Mouse (Mus musculus): ENCODE results near the gene E330034G19Rik.
"Not testable (repeated sequence)": the region's sequence is repeated elsewhere in the genome, so short reads cannot be mapped to it uniquely, and the experiment has no call there.

The E330034G19Rik gene

DNA sequence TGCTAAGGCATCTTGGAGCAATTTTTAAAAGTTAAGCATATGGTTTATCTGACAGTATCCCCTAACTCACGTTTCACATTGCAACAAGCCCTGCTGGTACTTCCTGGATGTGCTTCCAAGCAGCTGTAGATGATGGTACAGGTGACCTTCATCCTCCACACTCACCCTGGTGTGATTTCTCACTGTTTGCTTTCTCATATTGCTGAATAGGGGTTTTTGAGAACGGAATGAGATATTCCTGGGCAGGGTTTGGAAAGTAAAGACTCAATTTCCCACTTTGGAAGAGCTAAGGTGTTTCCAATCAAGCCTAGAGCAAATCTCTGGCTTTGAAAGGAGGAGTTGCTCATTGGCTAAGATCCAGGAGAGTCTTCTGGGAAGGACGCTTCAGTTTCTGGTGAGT, at the start of gene E330034G19Rik:
TSS of gene E330034G19Rik (plus strand) at position 301 of the 400 bp plus-strand sequence.
- DNase-seq, result no peak

DNA sequence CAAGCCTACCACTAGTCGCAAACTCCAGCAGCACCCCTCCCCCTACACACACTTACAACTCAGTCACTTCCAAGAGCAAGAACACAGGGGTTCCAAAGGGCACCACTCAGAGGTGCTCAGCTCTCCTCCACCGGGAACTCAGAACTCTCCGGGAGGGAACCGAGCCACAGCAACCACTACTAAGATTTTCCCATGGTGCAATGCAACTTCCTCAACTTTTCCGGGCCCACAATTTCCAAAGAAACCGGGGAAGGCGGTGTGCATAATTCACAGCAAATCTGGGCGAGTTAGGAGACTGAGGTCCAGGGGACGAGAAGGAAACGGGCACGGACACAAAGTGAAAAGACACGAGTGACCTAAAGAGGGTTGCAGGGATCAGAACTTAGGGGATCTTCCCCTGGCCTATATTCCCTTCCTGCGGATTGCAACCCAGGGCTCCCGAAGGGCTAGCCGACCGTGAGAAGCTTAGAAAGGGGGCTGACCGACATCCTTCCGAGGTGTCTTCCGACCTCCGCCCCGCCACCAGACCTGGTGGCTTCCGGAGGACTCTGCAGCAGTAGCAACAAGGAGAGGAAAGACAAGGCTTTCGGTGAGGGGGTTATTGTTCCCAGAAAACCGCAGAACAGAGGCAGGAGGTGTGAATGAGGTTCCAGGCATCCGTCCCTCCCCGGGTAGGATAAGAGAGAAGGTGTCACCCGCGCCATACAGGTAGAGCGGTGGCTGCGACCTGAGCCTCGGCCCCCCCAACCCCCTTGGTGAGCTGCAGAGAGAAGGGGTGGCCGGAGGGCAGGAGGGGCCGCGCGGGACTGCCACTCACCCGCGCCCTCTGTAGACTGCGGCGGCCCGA, 48.5 kb upstream of the E330034G19Rik start:
- peak; percentile 21 for DNase-seq

DNA sequence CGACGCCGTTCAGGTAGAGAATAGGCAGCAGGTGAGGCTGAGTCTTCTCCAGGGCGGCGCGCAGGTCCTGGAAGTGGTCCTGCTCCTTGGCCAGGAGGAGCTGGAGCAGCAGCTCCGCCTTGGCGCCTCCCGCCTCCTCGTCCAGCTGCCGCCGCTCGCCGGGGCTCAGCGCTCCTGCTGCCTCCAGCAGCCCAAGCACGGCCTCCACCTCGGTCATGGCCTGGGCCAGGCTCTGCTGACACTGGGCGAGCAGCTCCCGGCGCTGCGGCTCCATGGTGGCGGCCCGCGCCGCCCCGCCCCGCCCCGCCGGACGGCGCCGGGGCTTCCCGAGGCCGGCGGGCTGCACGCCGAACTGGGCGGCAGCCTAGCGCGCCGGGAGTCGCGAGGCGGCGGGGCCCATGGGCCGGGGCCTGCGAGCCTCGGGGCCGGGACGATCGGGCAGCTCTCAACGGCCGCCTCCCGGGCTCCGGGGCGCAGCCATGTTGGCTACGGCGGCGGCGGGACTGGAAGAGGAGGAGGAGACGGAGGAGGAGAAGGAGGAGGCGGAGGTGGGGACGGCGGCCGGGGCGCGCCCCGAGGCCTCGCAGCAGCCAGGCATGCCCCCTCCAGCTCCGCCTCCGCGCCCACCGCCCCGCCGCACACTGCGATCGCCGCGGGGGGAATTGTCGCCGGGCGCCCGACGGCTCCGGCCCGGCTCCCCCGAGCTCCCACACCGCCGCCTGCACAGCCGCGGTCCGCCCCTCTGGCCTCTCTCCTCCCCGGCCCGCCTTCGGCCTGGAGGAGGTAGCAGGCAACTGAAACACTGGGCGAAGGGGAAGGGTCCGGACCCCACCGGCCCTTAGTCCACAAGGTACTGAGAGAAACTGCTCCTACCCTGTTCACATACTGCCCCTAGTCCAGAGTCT, 47.6 kb upstream of the E330034G19Rik start, which contains the start of gene Dlg5:
TSS of gene Dlg5 (minus strand) at position 744 of the 905 bp plus-strand sequence.
- DNase-seq, result peak; percentile 56

DNA sequence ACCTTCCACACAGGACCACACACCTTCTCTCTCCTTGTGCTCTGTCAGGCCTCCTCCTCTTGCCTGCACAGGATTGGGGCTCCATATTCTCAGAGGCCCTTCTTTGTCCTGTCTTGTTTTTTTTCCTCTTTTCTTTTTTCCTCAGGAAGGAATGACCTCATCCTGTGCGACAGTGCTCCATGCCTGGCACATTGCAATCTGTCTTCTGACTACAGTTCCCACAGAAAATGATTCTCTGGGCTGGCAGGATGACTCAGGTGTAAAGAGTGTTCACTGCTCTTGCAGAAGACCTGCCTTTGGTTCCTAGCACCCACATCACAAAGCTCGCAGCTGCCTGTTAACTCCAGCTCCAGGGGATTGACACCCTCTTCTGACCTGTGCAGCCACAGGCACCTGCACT, 43.1 kb upstream of the E330034G19Rik start:
- DNase-seq, result no peak

DNA sequence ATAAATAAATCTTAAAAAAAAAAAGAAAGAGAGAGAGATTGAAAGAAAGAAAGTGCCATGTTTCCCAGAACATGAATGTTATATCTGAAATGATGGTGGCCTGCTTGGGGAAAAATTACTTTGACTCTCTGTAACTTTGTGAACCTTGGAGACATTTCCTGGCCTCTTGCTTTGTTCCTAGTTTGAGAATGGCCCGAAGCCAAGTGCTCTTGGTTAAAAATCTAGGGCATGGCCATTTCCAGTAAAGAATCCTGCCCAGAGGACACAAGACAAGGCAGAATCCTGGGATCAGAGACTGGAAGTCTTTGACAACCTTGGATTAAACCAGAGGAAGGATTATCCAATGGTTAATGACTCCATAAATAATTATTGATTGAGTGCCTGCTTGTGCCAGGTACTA, 41.7 kb upstream of the E330034G19Rik start:
- DNase-seq, result no peak

DNA sequence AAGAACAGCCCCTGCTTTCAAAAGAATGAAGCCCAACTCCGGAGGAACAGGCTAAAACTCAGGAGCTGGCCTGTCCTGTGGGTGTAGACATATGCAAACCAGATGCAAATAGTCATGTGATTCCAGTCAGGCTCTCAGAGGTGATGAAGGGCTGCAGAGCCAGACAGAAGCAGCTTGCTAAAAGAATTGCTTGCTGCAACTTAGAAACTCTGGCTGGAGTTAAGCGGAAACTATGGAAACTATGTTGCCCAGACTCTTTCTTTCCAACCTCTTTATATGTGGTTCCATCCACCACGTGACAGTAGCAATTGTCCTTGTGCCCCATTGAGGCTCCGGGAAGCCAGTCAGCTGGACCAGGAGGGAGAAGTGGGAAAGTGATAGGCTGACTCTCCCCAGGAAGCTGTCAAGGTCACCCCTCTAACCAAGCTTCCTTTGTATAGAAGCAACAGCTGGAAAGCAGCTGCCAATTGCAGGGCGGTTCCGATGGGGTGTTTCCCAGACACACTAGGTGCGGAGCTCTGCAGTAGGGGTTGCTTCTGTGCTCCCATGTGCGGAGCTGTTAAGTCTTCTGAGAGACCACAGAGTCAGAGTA, 39.3 kb upstream of the E330034G19Rik start:
- DNase-seq, result no peak

DNA sequence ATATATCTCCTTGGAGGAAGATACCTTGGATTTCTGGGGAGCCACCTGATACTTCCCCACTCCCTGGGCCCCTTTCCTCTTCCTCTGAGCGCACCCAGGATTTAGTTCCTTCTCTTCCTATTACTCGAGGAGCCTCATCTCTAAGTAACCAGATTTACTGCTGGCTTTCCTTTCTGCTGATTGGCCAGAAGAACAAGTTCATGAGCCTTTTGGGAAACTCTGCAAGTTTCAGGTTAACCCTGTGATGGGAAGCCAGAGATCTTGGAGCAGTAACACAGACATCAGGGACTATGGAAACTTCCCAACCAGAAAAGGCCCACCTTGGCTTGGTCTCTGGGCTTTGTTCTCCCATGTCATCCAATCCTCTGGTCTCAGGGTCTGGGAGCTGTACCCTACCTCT, 37.1 kb upstream of the E330034G19Rik start:
- no peak for DNase-seq

DNA sequence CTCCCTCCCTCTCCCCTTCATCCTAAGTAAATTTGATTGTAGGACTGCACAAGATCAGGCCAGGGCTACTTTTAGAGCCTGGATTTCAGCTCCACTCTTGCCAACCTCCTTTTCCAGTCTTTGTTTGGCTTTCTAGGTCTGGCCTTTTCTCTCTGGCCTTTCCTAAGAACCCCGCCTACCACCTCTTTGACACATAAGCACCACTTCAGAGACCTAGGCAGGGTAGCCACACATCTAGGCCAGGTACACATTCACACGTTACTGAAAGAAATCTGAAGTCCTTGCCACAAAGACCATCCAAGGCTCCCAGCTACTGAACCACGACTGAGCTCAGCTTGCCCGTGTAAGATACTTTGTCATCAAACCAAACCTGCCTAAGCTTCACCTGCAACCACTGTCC, 32.6 kb upstream of the E330034G19Rik start:
- no peak for DNase-seq

DNA sequence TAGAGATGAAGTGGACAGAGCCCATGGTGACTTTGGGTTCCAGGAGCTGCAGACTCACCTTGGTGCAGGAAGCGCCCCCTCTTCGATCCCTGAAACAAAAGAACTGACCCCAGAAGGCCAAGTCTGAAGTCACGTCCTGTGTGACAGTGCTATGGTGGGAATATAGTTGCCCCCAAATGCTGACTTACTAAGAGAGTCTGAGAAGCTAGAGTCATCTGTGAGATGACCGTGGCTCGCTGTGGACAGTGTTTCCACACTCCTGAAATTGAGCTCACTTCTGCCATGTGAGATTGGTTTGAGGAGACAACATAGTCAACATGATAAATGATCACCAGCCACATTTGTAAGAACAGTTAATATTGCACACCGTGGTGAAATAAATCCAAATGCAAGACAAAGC, 30.6 kb upstream of the E330034G19Rik start:
- no peak for DNase-seq

DNA sequence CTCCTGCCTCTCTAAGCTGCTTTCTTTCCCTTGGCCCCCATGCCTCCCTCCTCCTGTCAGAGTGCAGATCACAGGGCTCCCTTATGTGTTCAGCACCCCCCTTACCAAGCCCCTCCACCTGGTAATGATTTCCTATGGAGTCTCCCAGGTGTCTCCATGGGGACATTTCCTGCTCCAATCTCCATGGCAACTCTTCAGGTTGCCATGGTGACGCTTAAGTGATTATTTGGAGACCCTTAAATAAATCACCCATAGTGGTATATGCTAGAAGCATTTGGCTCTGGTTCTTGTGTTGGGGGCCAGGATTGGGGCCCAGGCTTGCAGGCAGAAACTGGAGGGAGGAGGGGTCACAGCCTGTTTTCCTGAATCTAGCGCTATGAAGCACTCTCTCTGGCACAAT, 30.1 kb upstream of the E330034G19Rik start:
- peak; percentile 25 for DNase-seq

DNA sequence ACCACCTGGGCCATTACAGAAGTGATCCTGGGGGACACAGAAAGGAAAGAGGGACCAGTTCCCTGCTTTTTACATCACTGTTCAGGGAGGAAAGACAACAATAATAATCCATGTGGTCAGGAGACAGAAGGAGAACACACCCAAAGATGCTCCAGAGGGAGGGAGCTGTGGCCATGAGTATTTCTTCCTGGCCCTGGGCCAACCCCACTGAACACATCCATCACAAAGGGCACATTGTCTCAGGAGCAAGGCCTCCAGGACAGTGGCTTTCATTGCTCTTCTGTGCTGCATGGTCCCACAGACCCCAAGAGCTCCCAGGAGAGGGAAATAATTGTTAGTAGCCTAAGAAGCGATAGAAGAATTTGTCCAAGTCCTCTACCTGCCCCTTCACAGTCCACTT, 23.4 kb upstream of the E330034G19Rik start:
- DNase-seq, result no peak

DNA sequence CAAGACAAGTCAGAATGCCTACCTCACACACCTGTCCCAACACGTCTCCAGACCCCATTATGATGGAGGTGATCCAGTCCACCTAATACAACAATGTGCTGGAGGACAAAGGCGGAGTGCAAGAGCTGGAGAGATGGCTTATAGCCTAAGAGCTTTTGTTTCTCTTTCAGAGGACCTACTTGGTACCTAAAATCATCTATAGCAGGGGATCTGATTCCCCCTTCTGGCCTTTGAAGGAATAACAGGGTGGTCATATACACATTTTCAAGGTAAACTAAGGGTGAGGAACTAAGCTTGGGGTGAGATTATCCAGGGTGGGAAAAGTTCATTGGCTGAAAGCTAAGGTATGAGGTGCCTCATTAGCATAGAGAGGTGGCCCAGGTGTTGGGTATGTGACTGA, 19.4 kb upstream of the E330034G19Rik start:
- DNase-seq, result no peak

DNA sequence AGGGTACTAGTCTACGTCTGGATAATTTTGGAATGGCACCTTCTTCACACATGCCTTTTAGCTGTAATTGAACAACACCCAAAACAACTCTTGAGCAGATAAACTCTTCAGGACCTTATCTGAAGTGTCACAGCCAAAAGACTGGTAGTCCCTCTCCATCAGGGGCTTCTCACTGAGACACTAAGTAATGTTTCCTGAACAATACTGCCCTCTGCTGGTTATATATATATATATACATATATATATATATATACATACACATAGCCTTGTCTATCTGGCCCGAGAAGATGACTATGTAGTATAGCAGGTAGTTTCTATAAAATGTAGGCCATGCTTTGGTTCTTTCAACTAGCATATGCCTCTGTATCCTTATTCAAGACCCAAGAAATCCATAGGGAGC, 17.5 kb upstream of the E330034G19Rik start:
- DNase-seq, result no peak

DNA sequence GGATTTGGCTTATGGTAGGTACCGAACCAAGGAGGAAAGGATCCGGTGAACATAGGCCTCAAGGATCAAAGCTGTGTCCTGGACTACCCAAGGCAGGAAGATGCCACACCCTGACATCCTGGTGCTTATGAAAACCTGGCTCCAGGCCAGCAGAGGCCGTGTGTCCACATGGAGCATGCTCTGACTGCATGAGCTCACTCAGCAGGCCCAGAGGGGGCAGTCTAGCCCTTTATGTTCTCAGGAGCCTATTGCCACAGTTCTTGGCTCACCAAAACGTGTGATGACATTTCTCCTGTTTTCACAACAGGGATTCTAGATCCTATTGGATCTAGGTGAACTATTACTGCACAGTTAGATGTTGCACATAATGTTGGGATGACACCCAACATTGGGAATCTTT, 11.7 kb upstream of the E330034G19Rik start:
- no peak for DNase-seq

DNA sequence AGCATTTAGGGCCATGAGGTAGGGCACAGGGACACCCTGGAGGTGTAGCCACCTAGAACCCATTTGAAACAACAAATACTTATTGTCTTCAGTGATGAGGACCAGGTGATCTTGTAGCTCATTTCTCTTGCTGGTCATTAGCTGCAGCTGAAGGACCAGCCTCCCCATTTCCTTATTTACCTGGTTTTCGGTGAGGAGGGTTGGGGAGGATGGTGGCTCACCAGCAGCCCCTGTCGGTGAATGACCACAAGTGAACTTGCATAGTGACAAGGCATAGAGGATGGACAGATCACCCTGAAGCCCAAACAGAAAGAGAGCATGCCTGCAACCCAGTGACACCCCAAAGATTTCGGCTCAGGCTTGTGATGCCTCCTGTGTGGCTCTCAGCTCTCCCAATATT, 10.7 kb upstream of the E330034G19Rik start:
- DNase-seq, result no peak

DNA sequence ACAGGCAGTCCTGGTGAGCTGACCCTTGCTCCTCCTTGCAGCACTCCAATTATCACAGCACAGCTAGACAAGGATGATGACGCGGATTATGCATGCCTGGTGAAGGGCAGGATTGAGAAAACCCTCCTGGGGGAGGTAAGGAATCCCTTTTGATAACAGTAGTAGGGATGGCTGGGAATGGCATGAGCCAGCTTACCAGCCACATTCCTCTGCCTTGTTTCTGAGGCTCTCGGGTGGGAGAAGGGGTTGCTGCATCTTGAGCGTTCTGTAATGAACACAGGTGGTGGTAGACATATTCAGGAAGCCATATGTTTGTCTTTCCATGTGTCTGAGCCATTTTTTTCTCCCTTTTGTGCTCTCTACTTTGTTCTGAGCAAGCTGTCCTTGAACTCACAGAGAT, 6.9 kb upstream of the E330034G19Rik start:
- DNase-seq, result no peak

DNA sequence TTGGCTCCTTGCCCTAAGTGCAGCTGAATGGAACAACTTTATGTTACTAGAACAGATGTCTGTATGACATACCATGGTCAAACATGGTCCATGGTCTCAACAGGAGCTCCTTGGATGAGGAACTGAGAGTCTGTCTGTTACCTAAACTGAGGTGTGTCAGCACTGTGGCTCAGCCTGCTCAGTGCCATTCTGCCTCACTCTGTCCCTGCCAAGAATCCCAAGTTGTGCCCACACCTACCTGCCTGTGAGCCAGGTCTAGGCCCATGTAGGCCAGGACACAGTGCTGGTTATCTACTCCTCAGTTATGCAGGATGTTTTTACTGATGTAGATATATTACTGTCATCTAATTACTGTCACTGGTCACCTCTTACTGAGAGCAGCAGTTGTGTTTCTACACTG, 2.3 kb upstream of the E330034G19Rik start:
- no peak for DNase-seq

DNA sequence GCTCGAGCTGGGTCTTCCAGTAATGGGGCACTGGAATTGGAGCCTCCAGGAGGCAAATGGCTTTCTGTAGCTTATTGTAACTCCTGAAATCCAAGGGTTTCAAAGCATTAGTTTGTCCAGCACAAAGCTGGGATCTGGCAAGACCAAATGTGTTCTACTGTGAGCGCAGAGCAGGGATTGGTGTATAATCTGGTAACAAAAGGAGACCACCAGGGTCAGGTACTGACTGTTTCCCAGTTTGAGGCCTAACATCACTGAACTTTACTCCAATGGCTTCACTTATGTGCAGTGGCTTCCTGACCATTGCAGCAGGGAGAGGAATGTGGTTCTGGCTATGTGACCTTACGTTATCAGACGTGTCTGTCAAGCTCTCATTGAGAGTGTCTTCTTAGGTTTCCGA, 617 bp downstream of the E330034G19Rik start:
- DNase-seq, result no peak

DNA sequence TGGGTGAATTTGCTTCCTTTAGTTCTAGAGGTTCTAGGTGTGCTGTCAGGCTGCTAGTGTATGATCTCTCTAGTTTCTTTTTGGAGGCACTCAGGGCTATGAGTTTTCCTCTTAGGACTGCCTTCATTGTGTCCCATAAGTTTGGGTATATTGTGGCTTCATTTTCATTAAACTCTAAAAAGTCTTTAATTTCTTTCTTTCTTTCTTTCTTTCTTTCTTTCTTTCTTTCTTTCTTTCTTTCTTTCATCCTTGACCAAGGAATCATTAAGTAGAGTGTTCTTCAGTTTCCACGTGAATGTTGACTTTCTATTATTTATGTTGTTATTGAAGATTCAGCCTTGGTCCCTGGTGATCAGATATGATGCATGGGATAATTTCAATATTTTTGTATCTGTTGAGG, 9.1 kb downstream of the E330034G19Rik start:
- DNase-seq, result not testable (repeated sequence)

DNA sequence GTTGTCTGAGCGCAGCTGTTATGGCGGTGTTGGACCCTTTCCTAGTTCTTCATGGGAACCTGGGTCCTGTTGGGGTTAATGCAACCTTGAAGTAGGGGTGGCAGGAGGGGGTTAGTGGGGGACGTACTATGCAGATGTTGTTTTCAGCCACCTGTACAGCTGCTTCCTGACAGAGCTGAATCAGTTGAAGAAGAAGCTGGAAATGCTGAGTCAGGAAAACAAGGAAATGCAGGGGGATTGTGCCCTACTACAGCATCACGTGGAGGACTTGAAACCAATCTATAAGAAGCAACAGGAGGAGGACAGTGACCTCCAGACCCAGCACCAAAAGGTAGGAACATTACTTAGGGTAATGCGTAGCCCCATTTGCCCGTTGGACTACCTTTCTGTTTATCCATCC, 13.7 kb downstream of the E330034G19Rik start:
- DNase-seq, result no peak

DNA sequence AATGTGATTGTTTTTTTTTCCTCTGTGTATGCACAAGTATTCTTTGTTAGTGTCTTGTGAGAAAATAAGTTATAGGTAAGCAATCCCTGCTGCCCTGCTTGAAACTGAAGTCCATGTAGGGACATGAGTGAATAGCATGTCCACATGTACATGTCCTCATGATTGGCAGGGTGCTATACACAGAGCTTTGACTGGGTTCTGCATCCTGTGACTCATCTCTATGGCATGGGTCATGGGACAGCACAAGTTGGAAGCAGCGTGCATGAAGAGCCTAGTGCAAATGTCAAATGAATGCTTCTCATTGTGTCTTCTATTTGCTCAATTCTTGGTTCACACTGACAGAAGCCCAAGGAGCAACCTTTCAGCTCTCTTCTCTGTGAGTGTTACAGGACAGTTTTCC, 14.1 kb downstream of the E330034G19Rik start:
- DNase-seq, result no peak

DNA sequence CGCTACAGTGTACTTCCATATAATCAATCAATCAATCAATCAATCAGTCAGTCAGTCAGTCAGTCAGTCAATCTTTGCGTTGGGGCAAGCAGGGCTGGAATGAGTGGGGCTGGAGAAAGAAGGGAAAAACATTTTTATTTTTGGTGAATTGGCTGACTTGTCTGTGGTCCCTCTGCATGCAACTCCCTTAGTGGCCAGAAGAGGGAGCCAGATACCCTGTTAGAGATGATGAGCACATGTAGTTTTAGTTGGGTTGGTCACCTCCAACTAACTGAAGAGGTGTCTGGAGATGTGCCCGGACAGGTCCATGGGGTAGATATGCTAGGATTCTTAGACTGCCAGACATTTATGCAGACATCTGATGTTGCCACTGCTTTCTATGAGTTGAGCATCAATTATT, 18.1 kb downstream of the E330034G19Rik start:
- DNase-seq, result peak; percentile 71

DNA sequence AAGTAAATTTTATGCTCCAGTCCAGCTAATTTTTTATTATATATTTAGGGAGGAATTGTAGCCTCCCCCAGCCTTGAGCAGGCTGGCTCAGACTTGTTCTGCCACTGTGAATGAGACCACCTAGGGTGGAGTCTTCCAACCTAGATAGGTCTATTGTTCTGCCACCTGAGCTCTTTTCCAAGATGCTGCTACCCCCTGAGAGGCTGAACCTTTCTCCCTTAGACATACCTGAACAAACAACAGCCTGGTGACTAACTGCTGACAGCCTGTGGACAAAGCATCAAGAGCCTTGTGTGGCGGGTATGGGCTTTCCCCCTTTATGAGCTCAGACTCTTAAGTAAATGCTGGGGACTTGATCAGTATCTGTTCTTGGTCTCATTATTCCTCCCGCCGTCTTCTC, 54.0 kb downstream of the E330034G19Rik start:
- DNase-seq, result not testable (repeated sequence)

All from right cerebral cortex, postnatal 14 days (tissue).